Mouse (Mus musculus) v-Abl transformed pro-B cells (cell line): ENCODE data around the gene Chid1.

Experiments used
- in situ Hi-C, 2 experiments: fragments of 400-800 bp; cut with MboI; formaldehyde crosslinking; loops; one replicate each; pipeline ENCODE4 v1.15.1; 2025; ENCODE audit not compliant: unreplicated experiment in 2 of 2

Chid1 gene

DNA sequence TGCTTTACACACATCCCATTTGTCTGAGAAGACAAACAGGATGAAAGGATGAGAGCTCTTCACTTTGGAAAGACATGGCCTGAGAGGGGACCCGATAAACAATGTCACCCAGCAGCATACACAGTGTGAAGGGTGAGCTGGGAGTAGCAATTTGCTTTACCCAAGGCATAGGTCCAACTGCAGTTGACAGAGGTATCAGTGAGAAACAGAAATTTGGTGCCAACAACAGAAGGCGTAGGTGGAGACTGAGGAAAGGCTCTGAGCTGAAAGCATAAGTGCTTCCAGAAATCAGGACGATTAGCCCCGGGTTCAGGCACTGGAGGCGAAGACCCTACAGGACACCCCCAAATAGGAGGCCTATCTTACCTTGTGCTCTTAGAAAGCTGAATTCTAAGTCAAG lies 29.5 kb downstream of the Chid1 start:
- in situ Hi-C loops, result no loop called here

DNA sequence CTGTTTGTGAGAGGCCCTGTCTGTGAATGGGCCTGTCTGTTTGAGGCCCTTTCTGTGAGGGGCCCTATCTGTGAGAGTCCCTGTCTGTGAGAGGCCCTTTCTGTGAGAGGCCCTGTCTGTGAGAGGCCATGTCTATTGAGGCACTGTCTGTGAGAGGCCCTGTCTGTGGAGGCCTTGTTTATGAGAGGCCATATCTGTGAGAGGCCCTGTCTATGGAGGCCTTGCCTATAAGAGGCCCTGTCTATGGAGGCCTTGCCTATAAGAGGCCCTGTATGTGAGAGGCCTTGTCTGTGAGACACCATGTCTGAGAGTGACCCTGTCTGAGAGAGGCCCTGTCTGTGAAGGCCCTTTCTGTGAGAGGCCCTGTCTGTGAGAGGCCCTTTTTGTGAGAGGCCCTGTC lies 31.5 kb downstream of the Chid1 start:
- in situ Hi-C loops, result no loop called here

DNA sequence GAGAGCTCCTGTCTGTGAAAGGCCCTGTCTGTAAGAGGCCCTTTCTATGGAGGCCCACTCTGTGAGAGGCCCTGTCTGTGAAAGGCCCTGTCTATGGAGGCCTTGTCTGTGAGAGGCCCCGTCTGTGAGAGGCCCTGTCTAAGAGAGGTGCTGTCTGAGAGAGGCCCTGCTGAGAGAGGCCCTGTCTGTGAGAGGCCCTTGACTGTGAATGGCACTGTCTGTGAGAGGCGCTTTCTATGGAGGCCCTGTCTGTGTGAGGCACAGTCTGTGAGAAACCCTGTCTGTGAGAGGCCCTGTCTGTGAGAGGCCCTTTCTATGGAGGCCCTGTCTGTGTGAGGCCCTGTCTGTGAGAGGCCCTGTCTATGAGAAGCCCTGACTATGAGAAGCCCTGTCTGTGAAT lies 33.4 kb downstream of the Chid1 start:
- in situ Hi-C loops, result no loop called here

DNA sequence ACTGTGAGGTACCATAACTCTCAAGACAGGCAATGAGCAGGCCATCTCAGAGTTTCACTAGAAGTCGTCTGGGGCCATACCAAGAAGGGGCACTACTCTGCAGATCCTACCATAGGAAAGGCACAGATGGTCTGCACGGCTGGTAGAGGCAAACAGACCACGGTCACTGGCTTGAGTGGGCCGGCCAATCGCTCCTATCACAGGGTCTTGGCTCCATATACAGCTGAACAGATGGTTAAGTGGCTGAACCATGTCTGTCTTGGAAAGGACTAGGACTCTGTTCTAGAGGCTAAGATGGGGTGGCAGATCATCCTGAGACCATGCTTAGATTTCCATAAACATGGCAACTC lies 37.1 kb downstream of the Chid1 start:
- in situ Hi-C loops, result no loop called here

DNA sequence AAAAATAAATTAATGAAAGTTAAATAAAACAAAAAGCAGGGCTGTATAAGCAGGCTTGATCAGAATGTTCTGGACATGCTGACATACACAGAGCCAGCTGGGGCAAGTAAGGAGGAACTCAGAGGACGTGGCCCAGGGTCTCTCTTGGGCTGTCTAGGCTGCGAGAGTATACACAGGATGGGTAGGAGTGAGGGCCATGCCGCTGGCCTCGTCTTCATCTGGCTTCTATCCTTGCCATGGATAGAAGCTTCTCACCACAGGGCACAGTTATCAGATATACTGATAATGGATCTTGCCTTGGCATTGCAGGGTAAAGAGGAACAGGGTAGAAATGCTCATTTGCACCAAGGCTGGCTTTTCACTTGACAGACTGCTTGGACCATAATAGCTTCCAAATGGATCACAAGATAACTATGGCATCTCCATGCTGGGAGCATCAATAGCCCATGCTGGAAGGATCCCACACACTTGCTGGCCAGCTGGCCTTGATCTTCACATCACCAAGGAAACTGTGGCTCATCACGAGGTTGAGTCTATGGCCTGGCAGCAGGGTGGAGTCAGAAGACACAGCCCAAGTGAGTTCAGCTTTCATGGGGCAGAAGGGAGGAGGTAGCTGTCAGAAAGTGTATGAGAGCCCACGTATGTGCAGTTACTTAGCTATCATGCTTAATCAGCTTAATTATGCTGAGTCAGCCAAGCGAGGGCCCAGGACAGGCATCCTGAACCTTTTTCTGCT lies 37.7 kb downstream of the Chid1 start:
- in situ Hi-C loops, result no loop called here

DNA sequence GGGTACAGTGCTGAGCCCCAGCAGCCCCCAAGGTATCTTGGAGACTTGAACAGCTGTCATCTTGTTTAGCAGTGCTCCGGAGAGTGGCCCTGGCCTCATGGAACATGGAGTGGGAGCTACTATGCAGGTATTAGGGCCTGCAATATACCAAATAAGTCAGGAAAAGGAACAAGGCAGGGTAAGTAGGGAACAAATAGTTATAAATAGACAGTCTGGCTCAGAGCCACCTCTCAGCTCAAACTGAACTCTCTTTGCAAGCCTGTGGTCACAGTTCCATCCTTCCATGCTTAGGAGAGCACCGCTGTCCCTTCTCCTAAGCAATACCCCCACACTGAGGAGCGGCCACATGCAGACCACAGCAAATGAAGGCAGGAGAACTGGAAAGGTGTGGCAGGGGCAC lies 42.1 kb downstream of the Chid1 start:
- in situ Hi-C loops, result loop anchor here (25.0 kb wide), 1 partner anchor 165 kb away; the partner anchor contains the start of gene Muc6 (in 2 of the 2)

DNA sequence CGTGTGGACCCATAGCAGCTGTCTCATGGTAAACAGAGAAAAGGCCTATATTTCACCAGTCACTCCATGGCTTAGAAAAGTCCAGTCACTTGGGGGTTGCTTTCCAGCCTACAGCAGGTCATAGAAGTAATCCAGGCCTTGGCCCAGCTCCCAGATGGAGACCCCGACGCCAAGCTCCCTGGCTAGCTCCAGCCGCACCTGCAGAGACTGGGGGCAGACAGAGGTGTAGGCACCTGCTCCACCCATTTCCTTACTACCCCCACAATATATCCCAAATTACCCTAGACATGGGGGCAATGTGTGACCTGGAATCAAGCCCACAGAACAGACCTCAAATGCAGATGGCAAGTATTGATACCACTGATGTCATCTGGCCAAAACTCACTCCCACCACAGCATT lies 43.7 kb downstream of the Chid1 start:
- in situ Hi-C loops, result loop anchor here (25.0 kb wide), 1 partner anchor 166 kb away; the partner anchor contains the start of gene Muc6 (in 2 of the 2)

DNA sequence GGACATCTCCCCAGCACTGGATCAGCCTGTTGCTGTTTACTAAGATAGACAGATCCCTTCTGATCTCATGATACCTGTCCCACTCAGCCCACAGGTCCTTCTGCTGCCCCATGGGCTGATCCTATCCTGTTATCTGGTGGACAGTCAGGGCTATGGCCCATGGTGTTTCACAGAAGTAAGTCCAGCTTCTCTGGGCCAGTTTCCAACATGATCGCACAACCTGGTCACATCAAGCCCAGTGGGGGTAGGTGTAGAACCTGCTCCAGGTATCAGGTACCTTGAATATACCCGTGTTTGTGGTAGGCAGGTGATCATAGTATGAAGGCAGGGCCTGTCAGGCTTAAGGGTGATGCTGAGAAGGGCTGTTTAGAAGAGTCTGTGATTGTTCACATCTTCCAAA lies 44.3 kb downstream of the Chid1 start:
- in situ Hi-C loops, result loop anchor here (25.0 kb wide), 1 partner anchor 167 kb away; the partner anchor contains the start of gene Muc6 (in 2 of the 2)

DNA sequence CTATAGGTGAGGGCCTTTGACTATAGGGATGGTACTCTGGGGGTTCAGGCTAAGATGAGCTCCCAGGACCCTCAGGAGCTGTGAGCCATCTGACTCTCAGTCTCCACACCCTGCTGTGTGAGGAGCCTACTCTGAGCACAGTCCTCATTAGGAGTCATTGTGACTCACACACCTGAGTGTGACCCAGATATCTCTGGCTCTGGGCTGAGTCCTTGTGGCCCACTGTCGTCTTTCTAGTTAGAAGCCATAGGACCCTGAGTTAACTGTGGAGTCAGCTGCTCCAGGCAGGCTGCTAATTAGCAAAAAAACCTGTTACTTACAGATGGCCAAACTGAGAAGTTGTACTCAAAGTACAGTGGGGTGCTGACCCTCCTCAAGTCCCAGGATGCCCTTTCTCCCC lies 45.9 kb downstream of the Chid1 start:
- in situ Hi-C loops, result loop anchor here (25.0 kb wide), 1 partner anchor 169 kb away; the partner anchor contains the start of gene Muc6 (in 2 of the 2)

DNA sequence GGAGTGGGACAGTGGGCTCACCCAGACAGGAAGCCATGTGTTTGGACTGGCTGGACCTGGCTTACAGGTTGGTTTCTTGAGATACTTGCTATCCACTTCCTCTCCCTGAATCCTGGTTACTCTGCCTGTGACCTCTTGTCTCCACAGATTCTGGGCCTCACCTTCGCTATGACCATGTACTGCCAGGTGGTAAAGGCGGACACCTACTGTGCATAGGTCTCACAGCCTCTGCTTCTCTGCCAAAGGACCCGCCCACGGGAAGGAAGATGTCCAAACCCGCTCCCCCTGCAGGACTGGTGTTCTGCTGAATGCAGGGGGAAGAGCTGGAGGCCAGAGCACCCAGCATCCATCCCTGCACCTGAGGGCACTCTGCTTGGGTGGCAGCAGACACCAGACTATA lies 46.9 kb downstream of the Chid1 start:
- in situ Hi-C loops, result loop anchor here (25.0 kb wide), 1 partner anchor 170 kb away; the partner anchor contains the start of gene Muc6 (in 2 of the 2)

DNA sequence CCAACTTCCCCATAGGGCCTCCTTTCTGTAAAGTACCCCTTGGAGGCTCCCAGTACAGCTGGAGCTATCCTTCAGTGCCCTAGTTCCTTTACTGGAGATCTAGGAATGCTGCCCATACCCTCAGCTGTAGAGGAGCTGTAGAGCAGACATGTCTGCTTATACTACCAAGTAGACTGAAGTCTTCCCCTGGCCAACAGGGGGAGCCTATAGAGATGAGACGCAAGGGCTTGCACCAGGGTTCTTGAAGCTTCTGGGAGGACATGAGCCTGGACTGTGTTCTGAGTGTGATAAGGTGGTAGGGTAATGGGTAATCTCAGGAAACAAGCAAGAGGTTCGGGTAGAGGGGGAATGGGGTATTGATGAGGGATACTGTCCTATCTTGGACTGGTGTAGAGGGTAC lies 48.5 kb downstream of the Chid1 start:
- in situ Hi-C loops, result loop anchor here (25.0 kb wide), 1 partner anchor 171 kb away; the partner anchor contains the start of gene Muc6 (in 2 of the 2)

DNA sequence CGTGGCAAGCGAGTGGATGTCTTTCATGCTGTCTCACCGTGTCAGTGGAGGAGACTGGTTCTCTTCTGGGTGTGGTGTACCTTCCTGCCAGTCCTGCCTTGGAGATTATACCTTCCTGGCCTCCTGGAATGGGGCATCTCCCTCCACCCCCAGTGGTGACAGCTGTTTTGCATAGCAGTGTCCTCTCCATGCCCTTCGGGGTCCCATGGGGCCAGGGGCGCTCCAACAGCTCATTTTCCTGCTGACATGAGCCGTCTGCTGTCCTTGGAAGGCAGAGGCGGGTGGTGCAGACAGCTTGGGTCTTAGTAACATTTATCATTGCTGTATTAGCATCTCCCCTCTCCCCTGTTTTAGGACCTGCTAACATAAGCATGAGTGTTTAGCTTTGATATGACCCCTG lies 52.5 kb downstream of the Chid1 start:
- in situ Hi-C loops, result loop anchor here (5.0 to 25.0 kb wide), 3 partner anchors 40 to 418 kb away; partner anchors contain the start of gene Muc6 (in 2 of the 2)

DNA sequence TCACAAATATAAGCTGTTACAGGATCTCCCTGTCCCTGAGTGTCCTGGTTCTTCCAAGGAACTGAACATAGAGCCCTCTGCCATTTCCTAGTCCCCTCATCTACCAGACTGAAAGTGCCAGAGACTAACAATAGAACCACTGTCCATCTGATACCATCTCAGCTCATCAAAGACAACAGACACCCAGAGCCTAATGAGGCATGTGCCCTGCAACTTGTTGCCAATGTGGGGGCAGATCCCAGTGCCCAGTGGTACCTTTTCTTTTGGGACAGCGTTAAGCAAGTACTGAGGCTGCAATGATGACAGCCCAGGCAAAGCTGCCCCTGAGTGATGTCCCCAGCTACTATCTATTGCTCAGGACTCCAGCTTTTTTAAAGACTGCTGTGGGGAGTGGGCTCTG lies 53.4 kb downstream of the Chid1 start:
- in situ Hi-C loops, result loop anchor here (5.0 to 25.0 kb wide), 3 partner anchors 41 to 419 kb away; partner anchors contain the start of gene Muc6 (in 2 of the 2)

DNA sequence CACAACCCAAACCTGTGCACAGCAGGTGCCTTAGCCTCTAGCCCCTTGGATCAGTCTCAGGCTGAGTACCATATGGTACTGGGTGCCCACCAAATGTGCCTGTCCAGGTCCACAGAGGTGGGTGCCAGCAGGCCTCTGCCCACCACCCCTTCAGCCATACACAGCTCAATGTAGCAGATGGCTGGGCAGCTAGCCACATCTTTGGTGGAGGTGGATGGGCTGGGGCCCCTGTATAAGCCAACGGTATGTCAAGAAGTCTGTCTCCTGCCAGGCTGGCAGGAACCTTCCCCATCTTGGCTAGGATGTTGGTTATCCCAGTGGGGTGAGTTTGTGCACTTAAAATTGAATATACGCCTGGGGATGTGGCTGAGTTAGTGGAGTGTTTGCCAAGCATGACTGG lies 54.1 kb downstream of the Chid1 start:
- in situ Hi-C loops, result loop anchor here (5.0 to 25.0 kb wide), 3 partner anchors 42 to 419 kb away; partner anchors contain the start of gene Muc6 (in 2 of the 2)

DNA sequence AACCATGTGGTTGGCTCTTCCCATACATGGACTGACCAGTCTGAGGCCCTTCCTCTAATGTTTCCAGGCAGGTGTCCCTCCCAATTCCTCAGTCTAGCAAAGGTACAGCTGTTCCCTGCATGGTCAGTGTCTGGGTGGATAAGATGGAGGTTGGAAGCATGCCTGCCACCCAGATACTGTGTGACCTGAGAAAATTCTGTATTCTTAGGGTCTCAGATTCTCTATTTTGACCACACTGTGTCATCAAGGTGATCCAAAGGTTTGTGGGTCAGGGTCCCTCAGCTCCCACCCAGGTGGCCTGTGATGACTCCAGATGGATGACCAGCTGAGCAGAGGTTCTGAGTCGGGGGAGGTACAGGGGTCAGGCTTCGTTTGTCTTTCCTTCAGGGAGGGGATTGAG lies 54.5 kb downstream of the Chid1 start:
- in situ Hi-C loops, result loop anchor here (5.0 to 25.0 kb wide), 3 partner anchors 42 to 420 kb away; partner anchors contain the start of gene Muc6 (in 2 of the 2)

DNA sequence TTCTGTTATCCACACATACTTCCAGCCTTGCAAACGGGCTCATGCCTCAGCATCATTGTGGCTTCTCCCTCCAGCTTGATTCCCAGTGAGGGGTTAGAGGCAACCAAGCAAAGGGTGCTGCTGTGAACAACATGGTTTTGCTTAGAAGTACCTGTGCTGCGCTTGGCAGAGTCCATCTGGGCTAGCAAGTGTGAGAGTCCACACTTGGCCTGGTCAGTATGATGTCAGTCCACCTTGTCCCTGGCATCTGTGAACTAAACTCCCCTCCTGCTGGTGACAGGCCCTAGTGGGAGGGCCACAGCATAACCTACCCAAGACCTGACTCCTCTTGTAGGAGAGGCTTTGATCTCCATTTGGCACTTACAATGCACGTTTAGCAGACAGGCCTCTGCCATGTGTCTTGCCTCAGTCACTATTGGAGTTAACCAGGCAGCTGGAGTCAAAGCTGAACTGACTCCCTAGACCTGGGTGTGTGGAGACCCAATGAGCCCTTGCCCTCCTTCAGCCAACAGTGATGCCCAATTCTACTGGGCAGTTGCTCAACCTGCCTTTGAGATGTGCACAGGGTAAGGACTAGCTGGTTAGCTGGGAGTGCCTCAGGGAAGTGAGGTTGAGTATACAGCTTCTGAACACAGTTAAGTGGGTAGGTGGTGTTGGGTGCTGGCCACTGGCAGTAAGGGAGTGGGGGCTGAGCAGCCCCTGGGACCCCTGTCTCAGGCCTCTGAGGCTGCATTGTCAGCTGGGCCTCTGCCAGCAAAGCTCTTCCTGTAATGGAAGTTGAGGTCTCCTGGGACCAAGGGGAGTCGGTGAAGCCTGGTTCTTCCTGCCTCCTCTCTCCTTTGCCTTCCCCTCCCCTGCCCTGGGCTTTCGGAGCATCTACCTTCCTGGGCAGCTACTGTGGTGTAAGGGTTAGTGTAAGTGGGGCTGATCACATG lies 55.2 kb downstream of the Chid1 start:
- in situ Hi-C loops, result loop anchor here (5.0 to 25.0 kb wide), 3 partner anchors 43 to 420 kb away; partner anchors contain the start of gene Muc6 (in 2 of the 2)

DNA sequence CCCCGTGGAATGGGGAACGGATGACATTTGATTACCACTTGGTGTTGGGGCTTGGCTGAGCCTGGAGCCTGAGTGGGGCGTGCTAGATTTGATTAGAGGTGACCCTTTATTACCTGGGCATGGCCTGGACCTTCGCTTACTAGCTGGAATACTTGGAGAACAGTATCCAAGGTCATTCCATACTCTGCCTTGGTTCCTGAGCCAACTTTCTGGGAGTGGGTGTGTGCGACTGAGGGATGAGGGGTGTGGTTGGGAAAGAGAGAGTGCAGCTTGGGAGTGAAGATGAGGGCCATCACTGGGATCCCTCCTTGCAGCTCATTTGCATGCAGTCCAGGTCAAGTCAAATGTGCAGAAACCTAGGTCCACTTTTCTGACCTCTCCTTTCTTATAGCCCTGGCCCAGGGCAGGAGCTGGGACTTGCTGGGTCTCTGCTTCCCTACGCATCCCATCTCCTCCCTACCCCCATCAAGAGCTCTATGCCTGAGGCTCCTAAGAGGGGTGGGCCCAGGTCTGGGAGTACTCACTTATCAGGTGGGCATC lies 56.5 kb downstream of the Chid1 start:
- in situ Hi-C loops, result loop anchor here (5.0 to 25.0 kb wide), 3 partner anchors 44 to 422 kb away; partner anchors contain the start of gene Muc6 (in 2 of the 2)

DNA sequence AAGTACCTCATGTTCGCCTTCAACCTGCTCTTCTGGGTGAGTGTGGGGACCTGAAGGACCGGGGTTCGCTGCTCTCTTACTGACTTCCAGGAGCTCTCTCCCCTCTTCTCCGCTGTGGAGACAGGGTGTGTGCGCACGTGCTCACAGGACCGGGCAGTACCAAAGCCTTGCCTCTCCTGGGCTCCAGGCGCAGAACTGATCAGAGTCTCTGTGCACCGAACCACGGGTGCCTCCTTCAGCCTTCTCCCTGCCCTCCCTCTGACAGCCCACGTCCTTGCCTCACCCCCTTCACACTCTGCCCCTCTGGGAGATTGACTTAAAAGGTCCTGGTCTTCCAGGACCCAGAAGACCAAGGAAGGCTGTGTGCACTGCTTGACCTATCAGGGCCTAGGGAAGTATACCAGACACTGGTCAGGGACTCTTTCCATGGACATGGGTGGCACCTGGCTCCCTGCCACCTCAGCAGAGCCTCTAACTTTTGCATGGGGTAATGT lies 57.1 kb downstream of the Chid1 start:
- in situ Hi-C loops, result loop anchor here (5.0 to 25.0 kb wide), 3 partner anchors 45 to 422 kb away; partner anchors contain the start of gene Muc6 (in 2 of the 2)

DNA sequence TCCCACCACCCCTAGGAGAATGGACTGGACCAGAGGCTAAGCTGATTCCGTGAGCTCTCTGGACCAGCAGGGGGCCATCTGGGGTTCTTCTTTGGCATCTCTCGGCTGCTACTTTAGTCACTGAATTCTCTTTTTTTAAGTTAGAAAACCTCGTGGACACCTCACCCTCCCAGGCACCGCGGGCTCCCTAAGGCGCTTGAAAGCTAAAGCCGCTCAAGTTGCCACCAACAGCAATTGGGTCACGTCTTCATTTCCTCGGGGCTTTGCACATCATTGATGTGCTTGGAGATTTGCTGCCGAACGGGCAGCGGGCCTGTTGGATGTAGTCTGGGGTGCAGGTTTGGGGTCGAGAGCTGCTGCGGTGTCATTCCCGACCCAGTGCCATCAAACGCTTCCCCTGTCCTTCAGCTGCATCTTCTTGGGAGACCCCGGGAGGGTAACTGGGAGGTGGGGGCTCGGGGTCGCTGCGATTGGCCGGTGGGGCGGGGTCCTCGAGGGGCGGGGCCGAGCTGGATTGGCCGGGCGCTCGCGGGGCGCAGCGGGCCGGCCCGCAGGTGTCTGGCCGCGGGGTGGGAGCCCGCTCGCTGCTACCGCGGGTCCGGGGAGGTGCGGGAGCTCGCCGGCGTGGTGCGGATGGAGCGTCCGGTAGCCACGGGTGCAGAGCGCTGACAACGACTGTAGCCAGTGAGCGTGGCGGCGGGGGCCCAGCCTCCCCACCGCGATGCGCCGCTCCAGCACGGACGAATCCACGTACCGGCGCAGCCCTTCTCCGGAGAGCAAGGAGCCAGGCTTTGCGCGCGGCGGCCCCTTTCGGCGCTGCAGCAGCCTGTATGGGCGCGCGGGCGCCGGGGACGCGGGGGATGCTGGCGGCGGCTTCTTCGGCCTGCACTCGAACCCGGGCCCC lies 57.9 kb downstream of the Chid1 start:
- in situ Hi-C loops, result loop anchor here (5.0 to 25.0 kb wide), 3 partner anchors 46 to 423 kb away; partner anchors contain the start of gene Muc6 (in 2 of the 2)
